Mouse (Mus musculus) liver, embryonic 15.5 days (tissue): ENCODE data around the gene Il20. TPM values are rescaled to one million over a fixed set of nuclear protein-coding genes. Genes with fewer than 3 reads are reported as not detected.

Source experiments
- ATAC-seq: fragments of 200-750 bp; cut with Nextera tagmentation; 2 replicates; pipeline ENCODE4 v1.8.0; 2017; ENCODE audit warnings: moderate number of reproducible peaks, mild to moderate bottlenecking, moderate library complexity; ENCODE audit not compliant: insufficient read depth
- H3K27ac ChIP-seq: fragments of 300-500 bp; sonication (generic); replicated peaks from 2 replicates; pipeline ENCODE4 v1.5.1; 2015; ENCODE audit warnings: mild to moderate bottlenecking, inconsistent platforms
- H3K27me3 ChIP-seq: fragments of 300-500 bp; sonication (generic); 2 replicates; pipeline ENCODE4 v1.6.1; 2015; ENCODE audit warnings: mild to moderate bottlenecking, inconsistent platforms
- H3K36me3 ChIP-seq: fragments of 300-500 bp; sonication (generic); replicated peaks from 2 replicates; pipeline ENCODE4 v1.6.1; 2015; ENCODE audit warnings: moderate library complexity, mild to moderate bottlenecking, inconsistent platforms
- H3K4me1 ChIP-seq: fragments of 300-500 bp; sonication (generic); replicated peaks from 2 replicates; pipeline ENCODE4 v1.6.1; 2015; ENCODE audit warnings: inconsistent platforms
- H3K4me2 ChIP-seq: fragments of 300-500 bp; sonication (generic); 2 replicates; pipeline ENCODE4 v1.6.1; 2015; ENCODE audit warnings: moderate library complexity, mild to moderate bottlenecking, inconsistent platforms
- H3K4me3 ChIP-seq: fragments of 300-500 bp; sonication (generic); replicated peaks from 2 replicates; pipeline ENCODE4 v1.5.1; 2015; ENCODE audit warnings: mild to moderate bottlenecking, inconsistent platforms
- H3K9ac ChIP-seq: fragments of 300-500 bp; sonication (generic); 2 replicates; pipeline ENCODE4 v1.6.1; 2015; ENCODE audit warnings: moderate library complexity, mild to moderate bottlenecking, inconsistent platforms
- H3K9me3 ChIP-seq: fragments of 300-500 bp; sonication (generic); replicated peaks from 2 replicates; pipeline ENCODE4 v1.6.1; 2016; ENCODE audit warnings: inconsistent platforms
- WGBS: fragments of 180-500 bp; shearing (Covaris S2); methylation state at CpG from one replicate; pipeline ENCODE4 v1.1.7; 2015; ENCODE audit warnings: mixed read lengths; ENCODE audit not compliant: insufficient replicate concordance; 5-methylcytosine and 5-hydroxymethylcytosine counted together
- polyA plus RNA-seq: library from polyadenylated mRNA; unstranded; fragments of >200 nt; fragmentation: Nextera tagmentation; extraction: Ambion mirVana; gene quantifications from 2 replicates; pipeline ENCODE4 v1.2.1, GENCODE M21; 2015

The Il20 gene
- not detected in 2 replicates for polyA plus RNA-seq

DNA sequence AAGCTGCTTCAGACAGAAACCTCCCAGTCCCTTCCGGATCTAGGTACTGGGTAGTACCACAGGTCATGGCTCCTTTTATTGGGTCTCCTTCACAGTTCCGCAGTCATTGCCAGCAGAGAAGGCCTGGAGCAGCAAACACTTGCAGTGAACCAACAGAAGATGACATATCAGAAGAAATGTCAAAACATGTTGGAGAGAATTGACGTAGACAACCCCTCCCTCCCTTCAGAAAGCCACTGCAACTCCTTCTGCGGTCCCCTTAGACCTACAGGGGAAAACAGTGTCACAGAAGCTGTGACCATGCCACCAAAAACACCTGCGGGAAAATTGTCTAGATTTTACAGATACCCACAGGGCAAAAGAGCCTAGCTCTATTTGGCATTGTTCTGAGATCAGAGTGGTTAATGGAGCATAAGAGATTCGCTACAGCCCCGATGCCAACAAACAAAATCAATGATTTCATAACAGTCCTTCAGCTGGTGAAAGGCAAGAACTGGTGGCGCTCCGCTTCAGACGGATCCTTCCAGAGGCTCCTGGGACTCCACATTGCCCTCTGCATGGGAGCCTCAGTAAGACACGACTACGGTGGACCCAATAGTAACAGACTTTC lies at the start of gene Il20:
Gene Il20 (minus strand): TSS at position 51 of the 610 bp plus-strand sequence.
- Histone ChIP-seq H3K27ac (no peak within 1 kb of the TSS), H3K27me3 (no peaks in the 10 kb centered on the region), H3K4me1 (no peaks in the 10 kb centered on the region), H3K9ac (no peak within 1 kb of the TSS), H3K9me3 (no peaks in the 10 kb centered on the region), H3K4me2 (no peak within 1 kb of the TSS), H3K4me3 (no peak within 1 kb of the TSS), H3K36me3 (no peaks in the 10 kb centered on the region)
- WGBS = 72% methylated on average over 12 of the region's 12 CpGs
- ATAC-seq = no peak

DNA sequence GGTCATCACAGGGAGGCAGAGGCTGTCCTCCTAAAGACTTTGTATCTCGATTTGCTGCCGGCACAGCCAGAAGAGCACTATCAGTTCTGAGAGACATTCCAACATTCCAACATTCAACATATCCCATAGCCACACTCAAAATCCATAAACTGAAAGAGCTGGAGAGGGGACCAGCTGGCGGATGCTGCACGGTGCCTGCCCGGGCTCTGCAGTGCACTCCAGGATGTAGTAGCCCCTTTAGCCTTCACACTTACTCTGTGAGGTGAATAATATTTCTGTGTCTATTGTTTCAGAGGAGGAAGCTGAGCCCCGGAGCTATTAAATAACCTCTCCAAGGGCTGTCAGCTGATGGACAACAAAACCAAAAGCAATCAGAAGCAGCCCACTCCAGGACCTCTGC lies 35.7 kb upstream of the Il20 start:
- H3K4me2 ChIP-seq = no peak overlapping the region
- WGBS = 51% methylated on average over 6 of the region's 6 CpGs
- H3K4me3 ChIP-seq = no peak overlapping the region
- H3K4me1 ChIP-seq = no peaks in the 10 kb centered on the region
- no peaks in the 10 kb centered on the region for H3K36me3 ChIP-seq
- H3K27me3 ChIP-seq = no peaks in the 10 kb centered on the region
- H3K9ac ChIP-seq = no peak overlapping the region
- no peaks in the 10 kb centered on the region for H3K9me3 ChIP-seq
- ATAC-seq = no peak
- no peak overlapping the region for H3K27ac ChIP-seq

DNA sequence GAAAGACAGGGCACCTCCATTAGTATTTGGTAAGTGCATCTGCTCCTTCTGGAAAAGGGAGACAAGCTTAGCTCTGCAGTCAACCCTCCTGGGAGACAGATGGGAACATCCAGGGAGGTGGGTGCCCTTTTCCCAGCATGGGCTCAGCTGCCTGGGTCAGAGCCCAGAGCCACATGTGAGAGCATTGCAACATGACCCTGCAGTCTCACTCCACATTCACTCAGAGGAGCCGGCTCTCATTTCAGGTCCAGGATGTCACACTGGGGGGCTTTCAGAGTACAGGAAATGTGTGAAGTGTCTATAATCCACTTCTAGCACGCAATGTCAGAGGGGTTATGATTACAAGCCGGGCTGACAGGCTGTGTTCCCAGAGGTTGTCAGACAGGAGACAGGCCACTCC lies 30.6 kb upstream of the Il20 start:
- H3K27ac ChIP-seq = no peak overlapping the region
- H3K4me3 ChIP-seq = no peak overlapping the region
- 40% methylated on average over 3 of the region's 3 CpGs for WGBS
- no peaks in the 10 kb centered on the region for H3K9me3 ChIP-seq
- no peaks in the 10 kb centered on the region for H3K4me1 ChIP-seq
- no peak overlapping the region for H3K4me2 ChIP-seq
- no peaks in the 10 kb centered on the region for H3K27me3 ChIP-seq
- no peak for ATAC-seq
- no peak overlapping the region for H3K9ac ChIP-seq
- H3K36me3 ChIP-seq = no peaks in the 10 kb centered on the region

GRCm38 (mm10) chr1:130940065-130940687 lies 28.9 kb upstream of the Il20 start, which contains the start of gene Il19:
Gene Il19 (minus strand): TSS chr1:130940115.
- 56% methylated on average over 4 of the region's 4 CpGs for WGBS
- Histone ChIP-seq H3K9me3 (no peaks in the 10 kb centered on the region), H3K4me1 (no peaks in the 10 kb centered on the region), H3K36me3 (no peaks in the 10 kb centered on the region), H3K27me3 (no peaks in the 10 kb centered on the region), H3K4me3 (no peak within 1 kb of the TSS), H3K27ac (no peak within 1 kb of the TSS), H3K4me2 (no peak within 1 kb of the TSS), H3K9ac (no peak within 1 kb of the TSS)
- no peak for ATAC-seq

DNA sequence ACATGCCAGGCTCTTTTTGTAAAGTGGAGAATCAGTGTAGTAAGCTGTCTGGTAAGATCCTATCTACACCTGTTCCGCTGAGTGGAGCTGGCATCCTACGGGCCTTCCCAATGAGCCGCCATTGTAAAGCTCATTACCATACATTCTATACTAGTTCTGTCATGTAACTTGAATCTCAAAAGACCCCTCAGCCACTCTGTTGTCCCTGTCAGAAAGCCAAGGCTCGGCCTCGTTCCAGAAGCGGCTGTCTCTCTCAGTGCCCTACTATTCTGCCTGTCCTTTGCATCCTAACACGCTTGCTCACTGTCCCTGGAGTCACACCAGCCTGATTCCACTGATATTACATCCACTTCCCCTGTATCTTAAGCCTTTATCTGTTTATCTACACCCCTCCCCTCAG lies 26.9 kb upstream of the Il20 start:
- H3K4me3 ChIP-seq = no peak overlapping the region
- no peak for ATAC-seq
- no peaks in the 10 kb centered on the region for H3K27me3 ChIP-seq
- no peaks in the 10 kb centered on the region for H3K9me3 ChIP-seq
- no peaks in the 10 kb centered on the region for H3K36me3 ChIP-seq
- H3K4me2 ChIP-seq = no peak overlapping the region
- WGBS = 72% methylated on average over 7 of the region's 7 CpGs
- no peak overlapping the region for H3K27ac ChIP-seq
- H3K4me1 ChIP-seq = no peaks in the 10 kb centered on the region
- no peak overlapping the region for H3K9ac ChIP-seq

DNA sequence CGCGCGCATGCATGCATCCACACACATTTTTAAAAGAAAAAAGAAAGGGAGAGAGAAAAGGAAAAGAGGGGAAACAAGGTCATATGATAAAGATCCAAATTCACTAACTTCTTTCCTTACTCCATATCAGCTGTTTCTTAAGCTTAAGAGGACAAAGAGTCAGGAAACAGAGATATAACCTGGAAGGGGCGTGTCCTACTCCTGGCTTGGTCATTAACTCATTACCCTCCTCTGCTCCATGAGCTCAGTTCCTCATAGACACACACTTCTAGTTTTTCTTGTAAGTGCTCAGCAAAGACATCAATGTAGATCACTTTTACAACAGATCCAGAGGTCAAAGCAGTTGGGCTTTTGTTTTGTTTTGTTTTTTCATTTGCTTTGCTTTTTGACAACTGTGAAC lies 25.9 kb upstream of the Il20 start:
- Histone ChIP-seq H3K4me1 (no peaks in the 10 kb centered on the region), H3K27me3 (no peaks in the 10 kb centered on the region), H3K4me3 (no peak overlapping the region), H3K9ac (no peak overlapping the region), H3K27ac (no peak overlapping the region), H3K36me3 (no peaks in the 10 kb centered on the region), H3K9me3 (no peaks in the 10 kb centered on the region), H3K4me2 (no peak overlapping the region)
- ATAC-seq = no peak
- WGBS = 74% methylated on average over 4 of the region's 4 CpGs

GRCm38 (mm10) chr1:130936351-130936750 lies 25.1 kb upstream of the Il20 start:
- H3K27me3 ChIP-seq = no peaks in the 10 kb centered on the region
- no peaks in the 10 kb centered on the region for H3K36me3 ChIP-seq
- H3K9me3 ChIP-seq = no peaks in the 10 kb centered on the region
- no peak overlapping the region for H3K4me3 ChIP-seq
- ATAC-seq = no peak
- no peak overlapping the region for H3K4me2 ChIP-seq
- no peak overlapping the region for H3K9ac ChIP-seq
- WGBS = 49% methylated on average over 6 of the region's 6 CpGs
- no peak overlapping the region for H3K27ac ChIP-seq
- no peaks in the 10 kb centered on the region for H3K4me1 ChIP-seq

- H3K4me3 ChIP-seq = no peak overlapping the region
- H3K4me2 ChIP-seq = no peak overlapping the region
- no peak overlapping the region for H3K27ac ChIP-seq
- no peaks in the 10 kb centered on the region for H3K27me3 ChIP-seq
- H3K9me3 ChIP-seq = no peaks in the 10 kb centered on the region
- no peak overlapping the region for H3K9ac ChIP-seq
- no peak for ATAC-seq
- no peaks in the 10 kb centered on the region for H3K36me3 ChIP-seq
- H3K4me1 ChIP-seq = no peaks in the 10 kb centered on the region
These were observed 15.2 kb upstream of the Il20 start for GRCm38 (mm10) chr1:130926484-130926883.

DNA sequence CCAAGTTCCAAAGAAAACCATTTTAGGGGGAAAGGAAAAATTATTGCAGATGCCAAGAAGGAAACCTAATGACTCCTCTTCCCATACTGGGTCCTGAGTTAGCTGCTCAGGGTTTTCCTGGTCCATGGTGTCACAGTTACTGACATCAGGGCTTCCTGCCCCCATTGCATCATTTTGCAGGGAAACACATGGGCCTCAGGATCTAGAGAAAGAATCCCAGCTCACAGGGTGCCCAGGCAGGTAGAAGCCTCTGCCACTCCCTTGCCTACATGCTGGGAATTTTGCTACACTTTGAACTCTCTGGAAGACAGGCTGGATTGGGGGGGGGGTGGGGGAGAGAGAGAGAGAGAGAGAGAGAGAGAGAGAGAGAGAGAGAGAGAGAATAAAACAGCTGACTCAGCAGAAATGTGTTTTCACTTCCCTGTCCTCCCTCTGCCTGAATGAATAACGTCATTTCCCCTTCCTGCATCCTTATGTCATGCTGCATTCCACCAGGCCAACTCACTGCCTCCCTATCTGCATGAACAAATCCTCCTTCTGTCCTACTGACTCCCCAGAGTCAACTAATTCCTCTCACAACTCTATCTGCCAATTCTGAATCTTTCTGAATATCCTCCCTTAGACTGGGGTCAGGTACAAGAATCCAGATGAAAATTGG lies 7.2 kb upstream of the Il20 start:
- Histone ChIP-seq H3K27ac (no peak overlapping the region), H3K4me2 (no peak overlapping the region), H3K9ac (no peak overlapping the region), H3K36me3 (no peaks in the 10 kb centered on the region), H3K4me3 (no peak overlapping the region), H3K9me3 (no peaks in the 10 kb centered on the region), H3K4me1 (no peaks in the 10 kb centered on the region), H3K27me3 (no peaks in the 10 kb centered on the region)
- ATAC-seq = no peak
- 23% methylated on average over 1 of the region's 1 CpGs for WGBS

DNA sequence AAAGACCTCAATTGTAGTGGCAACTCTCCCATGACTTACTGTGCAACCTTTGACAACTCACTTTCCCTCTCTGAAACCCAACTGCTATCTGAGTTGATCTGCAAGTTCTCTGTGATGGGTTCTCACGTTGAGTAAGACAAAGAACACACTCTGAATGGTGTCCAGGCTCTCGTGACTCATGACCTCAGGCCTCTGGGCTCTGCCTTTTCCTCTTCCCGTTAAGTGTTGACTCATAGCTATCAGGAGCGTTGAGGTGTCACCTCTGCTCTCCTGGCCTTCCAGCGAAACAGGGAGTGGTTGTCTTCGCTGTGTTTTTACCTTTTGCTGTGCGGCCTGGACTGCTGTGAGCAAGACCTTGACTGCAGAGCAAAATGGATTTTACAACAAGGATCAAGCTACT lies 8.7 kb downstream of the Il20 start:
- H3K27me3 ChIP-seq = no peaks in the 10 kb centered on the region
- no peak for ATAC-seq
- 56% methylated on average over 7 of the region's 7 CpGs for WGBS
- no peak overlapping the region for H3K4me3 ChIP-seq
- no peak overlapping the region for H3K27ac ChIP-seq
- H3K36me3 ChIP-seq = no peaks in the 10 kb centered on the region
- no peaks in the 10 kb centered on the region for H3K9me3 ChIP-seq
- H3K9ac ChIP-seq = no peak overlapping the region
- no peak overlapping the region for H3K4me2 ChIP-seq
- H3K4me1 ChIP-seq = no peaks in the 10 kb centered on the region

DNA sequence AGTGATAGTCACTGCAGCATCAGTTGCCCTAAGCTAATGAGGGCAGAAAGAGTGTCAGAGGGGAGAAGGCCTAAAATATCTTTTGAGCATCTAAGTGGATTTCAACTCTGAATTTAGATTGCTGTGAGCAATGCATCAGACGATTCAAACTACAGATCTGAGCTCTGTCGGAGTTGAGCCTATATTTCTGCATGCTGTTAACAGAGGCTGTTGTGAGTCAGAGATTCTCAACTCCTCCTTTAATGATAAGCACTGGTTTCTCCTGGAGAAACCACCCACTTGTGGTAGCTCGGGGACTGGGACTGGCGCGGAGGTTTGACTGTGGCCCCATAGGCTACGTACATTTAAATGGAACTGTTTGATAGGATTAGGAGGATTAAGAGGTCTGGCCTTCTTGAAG lies 16.8 kb downstream of the Il20 start:
- H3K4me1 ChIP-seq = no peaks in the 10 kb centered on the region
- no peaks in the 10 kb centered on the region for H3K9me3 ChIP-seq
- ATAC-seq = no peak
- no peaks in the 10 kb centered on the region for H3K36me3 ChIP-seq
- WGBS = 54% methylated on average over 6 of the region's 6 CpGs
- H3K4me2 ChIP-seq = no peak overlapping the region
- H3K4me3 ChIP-seq = no peak overlapping the region
- no peak overlapping the region for H3K27ac ChIP-seq
- no peaks in the 10 kb centered on the region for H3K27me3 ChIP-seq
- H3K9ac ChIP-seq = no peak overlapping the region
